Mouse (Mus musculus) T-cell, adult 2 months (primary cell): ENCODE measurements around the gene Nol7.

Experiments used
- DNase-seq: peaks from one replicate; pipeline ENCODE4 v3.0.0; 2022; ENCODE audit warnings: low spot score

Nol7 gene

DNA sequence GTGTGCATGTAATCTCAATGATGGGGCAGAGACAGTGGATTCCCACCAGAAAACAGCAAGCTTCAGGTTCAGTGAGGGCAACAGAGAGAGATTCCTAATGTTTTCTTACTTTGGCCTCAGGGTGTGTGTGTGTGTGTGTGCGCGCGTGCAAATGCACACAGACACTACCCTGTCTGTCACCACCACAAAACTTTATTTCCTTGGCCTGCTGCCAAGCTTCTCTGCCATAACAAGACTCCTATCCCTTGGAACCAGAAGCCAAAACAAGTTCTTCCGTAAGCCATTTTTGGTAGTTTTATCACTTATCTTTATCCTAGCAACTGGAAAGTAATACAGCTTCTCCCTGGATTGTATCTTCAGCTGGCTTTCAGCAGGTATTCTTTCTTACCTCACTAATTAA lies 30.2 kb downstream of the Nol7 start:
- no peak for DNase-seq

- DNase-seq: no peak
These were observed 35.2 kb downstream of the Nol7 start for GRCm38 (mm10) chr13:43433395-43433794.

DNA sequence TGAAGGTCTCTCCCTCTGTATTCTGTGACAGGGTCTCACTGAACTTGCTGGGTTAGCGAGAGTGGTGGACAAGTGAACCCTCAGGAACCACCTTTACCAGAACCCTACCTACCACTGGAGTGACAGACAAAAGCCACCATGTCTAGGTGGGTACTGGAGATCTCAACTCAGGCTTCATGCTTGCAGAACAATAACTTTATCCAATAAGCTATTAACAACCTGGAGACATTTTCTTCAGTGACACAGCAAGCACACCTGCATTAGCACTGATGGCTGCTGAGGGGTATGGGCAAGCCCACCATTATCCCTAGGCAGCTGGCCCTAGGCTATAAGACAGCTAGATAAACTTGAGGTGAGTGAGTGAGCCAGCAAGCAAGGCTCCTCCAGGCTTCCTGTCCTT lies 42.2 kb downstream of the Nol7 start:
- no peak for DNase-seq

DNA sequence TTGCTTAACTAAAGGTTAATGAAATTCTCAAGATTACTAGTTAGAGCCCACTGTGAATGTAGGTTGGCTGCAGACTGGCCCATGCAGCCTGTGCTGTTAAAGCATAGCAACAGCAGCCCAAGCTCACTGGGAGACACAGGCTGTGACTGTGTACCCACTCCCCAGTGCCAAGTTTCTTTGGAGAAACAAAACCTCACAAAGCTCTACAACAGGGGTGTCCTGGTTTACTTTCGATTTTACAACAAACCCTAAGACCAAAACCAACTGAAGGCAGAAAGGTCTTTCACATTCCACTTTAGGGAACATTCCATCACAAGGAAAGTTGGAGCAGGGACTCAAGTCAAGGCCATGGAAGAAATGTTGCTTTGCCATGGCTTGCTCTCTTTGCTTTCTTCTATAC lies 44.4 kb downstream of the Nol7 start:
- no peak for DNase-seq

- DNase-seq: no peak
These were observed 45.5 kb downstream of the Nol7 start for GRCm38 (mm10) chr13:43443706-43444105.

DNA sequence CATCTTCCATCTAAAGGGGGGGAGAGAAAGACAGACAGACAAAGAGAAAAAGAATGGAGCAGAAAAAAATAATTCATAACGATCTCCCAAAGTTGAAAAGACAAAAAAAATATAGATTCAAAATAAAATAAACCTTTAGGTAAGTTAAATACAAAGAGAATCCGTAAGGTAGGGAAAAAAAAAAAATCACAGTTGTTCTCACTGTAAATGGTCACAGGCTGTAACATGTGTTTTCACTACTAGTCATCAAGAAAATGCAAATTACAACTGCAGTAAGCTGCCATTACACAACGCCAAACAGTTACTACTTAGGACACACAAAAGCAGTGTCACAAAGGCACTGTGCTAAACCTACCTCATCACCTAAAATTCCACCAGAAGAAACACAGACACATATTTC lies 46.5 kb downstream of the Nol7 start:
- no peak for DNase-seq

- DNase-seq: no peak
These were observed 47.6 kb downstream of the Nol7 start for GRCm38 (mm10) chr13:43445754-43446153.

DNA sequence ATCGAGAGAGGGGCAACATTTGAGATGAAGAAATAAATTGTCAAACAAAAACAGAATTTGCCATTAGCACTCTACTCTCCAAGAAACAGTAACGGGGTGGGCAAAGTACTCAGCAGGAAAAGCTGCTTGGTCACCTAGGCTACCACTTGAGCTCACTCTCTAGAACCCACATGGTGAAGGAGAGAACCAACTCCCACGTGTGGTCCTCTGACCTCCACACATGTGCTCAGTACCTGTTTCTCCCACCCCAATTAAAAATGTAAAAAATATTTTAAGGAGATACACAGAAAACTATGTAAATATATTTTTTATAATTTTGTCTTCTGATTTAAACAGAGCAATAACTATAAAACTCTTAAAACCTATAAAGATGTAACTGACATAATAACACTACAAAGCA lies 49.5 kb downstream of the Nol7 start:
- DNase-seq: no peak

- DNase-seq: no peak
These were observed 52.5 kb downstream of the Nol7 start for GRCm38 (mm10) chr13:43450686-43451085.

DNA sequence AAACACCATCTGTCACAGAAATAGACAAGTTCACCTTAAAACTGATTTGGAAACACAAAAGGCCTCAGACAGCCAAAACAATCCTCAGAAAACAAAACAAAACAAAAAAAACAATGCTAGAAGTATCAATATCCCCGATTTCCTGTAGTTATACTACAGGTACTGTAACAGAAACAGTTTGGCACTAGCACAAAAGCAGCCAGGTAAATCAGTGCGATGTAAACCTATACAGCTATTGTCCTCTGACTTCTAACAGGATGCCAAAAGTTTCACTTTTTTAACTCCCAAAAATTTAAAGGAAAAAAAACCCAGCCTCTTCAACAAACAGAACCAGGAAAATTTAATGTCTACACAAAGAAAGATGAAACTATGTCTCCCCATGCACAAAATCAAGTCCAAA lies 54.0 kb downstream of the Nol7 start:
- DNase-seq: no peak

DNA sequence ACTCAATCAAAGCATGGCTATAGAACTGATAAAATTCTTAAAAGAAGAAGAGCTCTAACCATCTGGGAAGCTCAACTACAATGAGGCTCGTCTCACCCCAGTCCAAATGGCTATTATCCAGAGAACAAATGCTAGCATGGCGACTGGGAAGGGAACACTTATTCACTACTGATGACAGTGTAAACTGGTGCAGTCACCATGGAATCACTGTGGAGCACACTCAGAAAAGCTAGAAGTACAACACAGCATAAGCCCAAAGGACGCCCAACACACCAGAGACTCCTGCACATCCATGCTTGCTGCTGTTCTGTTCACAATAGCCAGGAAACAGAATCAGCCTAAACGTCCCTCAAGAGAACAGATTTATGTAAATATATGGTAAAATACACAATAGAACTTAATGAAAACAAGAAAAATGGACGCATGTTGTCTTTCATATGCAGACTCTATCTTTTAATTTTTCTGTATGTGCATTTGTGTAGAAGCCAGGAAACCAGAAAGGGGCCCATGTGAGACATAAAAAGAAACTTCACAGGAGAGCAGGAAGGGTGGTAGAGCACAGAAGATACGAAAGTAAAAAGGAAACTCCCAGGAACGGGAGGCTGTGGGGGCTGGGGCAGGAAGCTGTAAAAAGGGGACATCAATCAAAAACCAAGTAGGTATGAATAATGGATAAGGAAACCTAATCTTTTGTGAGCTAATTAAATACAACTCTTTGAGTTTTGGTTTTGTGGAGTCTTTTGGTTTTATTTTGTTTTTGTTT lies 54.8 kb downstream of the Nol7 start:
- peak; percentile 75 for DNase-seq

- DNase-seq: no peak
These were observed 56.2 kb downstream of the Nol7 start for GRCm38 (mm10) chr13:43454431-43454830.
